Mouse (Mus musculus) C2C12 (cell line): ENCODE data around the gene Tspo2. TPM values are rescaled to one million over a fixed set of nuclear protein-coding genes. Genes with fewer than 3 reads are reported as not detected.

Experiments
- H3K27me3 ChIP-seq: one replicate; pipeline ENCODE4 v1.6.1; 2011; ENCODE audit not compliant: control insufficient read depth, insufficient read depth, insufficient read length
- H3K36me3 ChIP-seq: one replicate; pipeline ENCODE4 v1.6.1; 2011; ENCODE audit not compliant: control insufficient read depth, insufficient read depth
- H3K4me3 ChIP-seq: one replicate; pipeline ENCODE4 v1.5.1; 2011; ENCODE audit warnings: mild to moderate bottlenecking, control low read depth; ENCODE audit not compliant: poor library complexity, insufficient read depth, severe bottlenecking
- H3K79me2 ChIP-seq: one replicate; pipeline ENCODE4 v1.6.1; 2011; ENCODE audit not compliant: control insufficient read depth, insufficient read depth
- H3K79me3 ChIP-seq: one replicate; pipeline ENCODE4 v1.6.1; 2011; ENCODE audit warnings: low read depth, control low read depth
- H3ac ChIP-seq: one replicate; pipeline ENCODE3; 2011; ENCODE audit warnings: low read depth; ENCODE audit not compliant: control insufficient read depth, insufficient read length
- CEBPB ChIP-seq: IDR thresholded peaks from one replicate; pipeline ENCODE4 v1.6.1; 2011; ENCODE audit warnings: low read depth, mild to moderate bottlenecking, control low read depth, moderate library complexity
- CTCF ChIP-seq: IDR thresholded peaks from one replicate; pipeline ENCODE4 v1.5.1; 2011; ENCODE audit not compliant: control insufficient read depth, insufficient read depth, insufficient read length
- FOSL1 ChIP-seq: IDR thresholded peaks from one replicate; pipeline ENCODE4 v1.8.0; 2011; ENCODE audit warnings: mild to moderate bottlenecking, low read length; ENCODE audit not compliant: poor library complexity, insufficient read depth, severe bottlenecking
- MAX ChIP-seq: IDR thresholded peaks from one replicate; pipeline ENCODE4 v1.6.1; 2011; ENCODE audit warnings: mild to moderate bottlenecking, control low read depth
- MYOD1 ChIP-seq: IDR thresholded peaks from one replicate; pipeline ENCODE4 v1.6.1; 2011; ENCODE audit warnings: low read depth; ENCODE audit not compliant: control insufficient read depth, insufficient read length
- MYOG ChIP-seq: IDR thresholded peaks from one replicate; pipeline ENCODE4 v1.6.1; 2011; ENCODE audit not compliant: control insufficient read depth, insufficient read length; ENCODE audit errors: extremely low read depth
- USF1 ChIP-seq: IDR thresholded peaks from one replicate; pipeline ENCODE4 v1.6.1; 2011; ENCODE audit warnings: low read depth, mild to moderate bottlenecking, control low read depth, moderate library complexity
- polyA plus RNA-seq: library from polyadenylated mRNA; unstranded; fragments of >200 nt; fragmentation: generic; extraction: Trizol; gene quantifications from one replicate; pipeline ENCODE4 v1.2.1, GENCODE M21; 2012; ENCODE audit warnings: missing spikeins

The Tspo2 gene
- polyA plus RNA-seq, 1 experiment: not detected

- Histone ChIP-seq H3K79me3 (no peaks in the 10 kb centered on the region), H3K36me3 (no peaks in the 10 kb centered on the region), H3K27me3 (peaks cover 3% of the 10 kb centered on the region), H3ac (no peak overlapping the region), H3K79me2 (no peaks in the 10 kb centered on the region), H3K4me3 (no peak overlapping the region)
- TF ChIP-seq MAX (no peak), MYOG (no peak), FOSL1 (no peak), USF1 (no peak), MYOD1 (no peak)
Observed at GRCm38 (mm10) chr17:48454190-48454589, 2.9 kb upstream of the Tspo2 start.

- Histone ChIP-seq H3K79me2 (no peaks in the 10 kb centered on the region), H3K27me3 (peaks cover 3% of the 10 kb centered on the region), H3ac (no peak overlapping the region), H3K36me3 (no peaks in the 10 kb centered on the region), H3K79me3 (no peaks in the 10 kb centered on the region), H3K4me3 (no peak overlapping the region)
- TF ChIP-seq MYOG (no peak), MYOD1 (no peak), MAX (no peak), USF1 (no peak), CTCF (no peak), CEBPB (no peak), FOSL1 (no peak)
Observed at GRCm38 (mm10) chr17:48453489-48453888, 2.2 kb upstream of the Tspo2 start.

- no peak overlapping the region for H3K4me3 ChIP-seq
- H3K27me3 ChIP-seq: peaks cover 3% of the 10 kb centered on the region
- no peak overlapping the region for H3ac ChIP-seq
- H3K36me3 ChIP-seq: no peaks in the 10 kb centered on the region
- no peaks in the 10 kb centered on the region for H3K79me2 ChIP-seq
- TF ChIP-seq USF1 (no peak), FOSL1 (no peak), MAX (no peak), MYOG (no peak), CTCF (no peak), MYOD1 (no peak), CEBPB (no peak)
- H3K79me3 ChIP-seq: no peaks in the 10 kb centered on the region
Observed at GRCm38 (mm10) chr17:48451753-48452444, 577 bp upstream of the Tspo2 start.

- no peaks in the 10 kb centered on the region for H3K36me3 ChIP-seq
Observed at GRCm38 (mm10) chr17:48450666-48451352, 513 bp downstream of the Tspo2 start.

GRCm38 (mm10) chr17:48447675-48448074 is 3.6 kb downstream of the Tspo2 start:
- no peaks in the 10 kb centered on the region for H3K36me3 ChIP-seq
- H3K79me2 ChIP-seq: no peaks in the 10 kb centered on the region
- H3K79me3 ChIP-seq: no peaks in the 10 kb centered on the region
- TF ChIP-seq FOSL1 (no peak), CEBPB (no peak), MYOD1 (no peak), CTCF (no peak), MYOG (no peak), MAX (no peak), USF1 (no peak)
- no peak overlapping the region for H3ac ChIP-seq
- no peak overlapping the region for H3K4me3 ChIP-seq
- H3K27me3 ChIP-seq: no peaks in the 10 kb centered on the region

More at GRCm38 (mm10) chr17:48450666-48451352, 513 bp downstream of the Tspo2 start:
- no peaks in the 10 kb centered on the region for H3K79me3 ChIP-seq
- no peak overlapping the region for H3ac ChIP-seq
- no peak overlapping the region for H3K4me3 ChIP-seq
- TF ChIP-seq MYOG (no peak), CEBPB (no peak), FOSL1 (no peak), MAX (no peak), CTCF (no peak), MYOD1 (no peak), USF1 (no peak)
- no peaks in the 10 kb centered on the region for H3K79me2 ChIP-seq
- peaks cover under 1% of the 10 kb centered on the region for H3K27me3 ChIP-seq

- Histone ChIP-seq H3K36me3 (no peaks in the 10 kb centered on the region), H3K79me2 (no peaks in the 10 kb centered on the region), H3K27me3 (no peaks in the 10 kb centered on the region), H3ac (no peak overlapping the region), H3K4me3 (no peak overlapping the region), H3K79me3 (no peaks in the 10 kb centered on the region)
- TF ChIP-seq MAX: no peak
- no peak for TF ChIP-seq CEBPB
- no peak for TF ChIP-seq FOSL1
- no peak for TF ChIP-seq CTCF
- TF ChIP-seq MYOD1: no peak
- TF ChIP-seq MYOG: no peak
- TF ChIP-seq USF1: no peak
Observed at GRCm38 (mm10) chr17:48443542-48444145, 7.7 kb downstream of the Tspo2 start.
